Mouse (Mus musculus) forebrain, embryonic 14.5 days (tissue): Measurements from ENCODE around the gene Ablim2. TPM values are rescaled to one million over a fixed set of nuclear protein-coding genes. Genes with fewer than 3 reads are reported as not detected.
A peak's percentile ranks its signal among the peaks of the same experiment; 100 is the strongest.

Source experiments
- ATAC-seq: fragments of 200-750 bp; cut with Nextera tagmentation; 2 replicates; pipeline ENCODE4 v1.8.0; 2017; ENCODE audit warnings: mild to moderate bottlenecking, moderate library complexity
- DNase-seq: peaks from one replicate; pipeline ENCODE4 v3.0.0-alpha.2; 2015; ENCODE audit warnings: low spot score
- H3K27ac ChIP-seq: fragments of 300-500 bp; sonication (generic); 2 replicates; pipeline ENCODE4 v1.5.1; 2014; ENCODE audit warnings: low read depth, mild to moderate bottlenecking, control low read depth, low read length, moderate library complexity
- H3K27me3 ChIP-seq: fragments of 300-500 bp; sonication (generic); replicated peaks from 2 replicates; pipeline ENCODE4 v1.6.1; 2014; ENCODE audit warnings: low read length, control low read depth, mixed read lengths; ENCODE audit not compliant: control insufficient read depth, insufficient read depth
- H3K36me3 ChIP-seq: fragments of 300-500 bp; sonication (generic); 2 replicates; pipeline ENCODE4 v1.6.1; 2014; ENCODE audit warnings: low read length, control low read depth; ENCODE audit not compliant: control insufficient read depth, insufficient read depth
- H3K4me1 ChIP-seq: fragments of 300-500 bp; sonication (generic); 2 replicates; pipeline ENCODE4 v1.6.1; 2014; ENCODE audit warnings: antibody characterized with exemption, low read length, control low read depth; ENCODE audit not compliant: control insufficient read depth, insufficient read depth
- H3K4me2 ChIP-seq: fragments of 300-500 bp; sonication (generic); 2 replicates; pipeline ENCODE4 v1.6.1; 2014; ENCODE audit warnings: mild to moderate bottlenecking, control low read depth, low read length
- H3K4me3 ChIP-seq: fragments of 300-500 bp; sonication (generic); 2 replicates; pipeline ENCODE4 v1.5.1; 2014; ENCODE audit warnings: low read depth, low read length, control low read depth
- H3K9ac ChIP-seq: fragments of 300-500 bp; sonication (generic); 2 replicates; pipeline ENCODE4 v1.6.1; 2014; ENCODE audit warnings: mild to moderate bottlenecking, low read length, control low read depth, moderate library complexity
- H3K9me3 ChIP-seq: fragments of 300-500 bp; sonication (generic); replicated peaks from 2 replicates; pipeline ENCODE4 v1.6.1; 2016; ENCODE audit warnings: low read length, control low read depth, mixed read lengths; ENCODE audit not compliant: control insufficient read depth
- WGBS: fragments of 180-500 bp; shearing (Covaris S2); extraction: QIAGEN DNeasy Blood & Tissue Kit; methylation state at CpG from one replicate; pipeline ENCODE4 v1.1.7; 2014; 5-methylcytosine and 5-hydroxymethylcytosine counted together
- polyA plus RNA-seq: library from polyadenylated mRNA; unstranded; fragments of >200 nt; fragmentation: Nextera tagmentation; extraction: Ambion mirVana; gene quantifications from 2 replicates; pipeline ENCODE4 v1.2.1, GENCODE M21; 2014

Ablim2 gene
- polyA plus RNA-seq, 1 experiment from 2014 or later, result 4.7 TPM

GRCm38 (mm10) chr5:35788719-35789118 is 31.0 kb downstream of the Ablim2 start:
- H3K4me2 ChIP-seq, result no peak overlapping the region
- no peak overlapping the region for H3K27ac ChIP-seq
- WGBS, result 86% methylated on average over 6 of the region's 6 CpGs
- H3K4me1 ChIP-seq, result no peaks in the 10 kb centered on the region
- no peaks in the 10 kb centered on the region for H3K36me3 ChIP-seq
- ATAC-seq, result no peak
- no peak overlapping the region for H3K9ac ChIP-seq
- H3K9me3 ChIP-seq, result no peaks in the 10 kb centered on the region
- no peaks in the 10 kb centered on the region for H3K27me3 ChIP-seq
- DNase-seq, result no peak
- no peak overlapping the region for H3K4me3 ChIP-seq

DNA sequence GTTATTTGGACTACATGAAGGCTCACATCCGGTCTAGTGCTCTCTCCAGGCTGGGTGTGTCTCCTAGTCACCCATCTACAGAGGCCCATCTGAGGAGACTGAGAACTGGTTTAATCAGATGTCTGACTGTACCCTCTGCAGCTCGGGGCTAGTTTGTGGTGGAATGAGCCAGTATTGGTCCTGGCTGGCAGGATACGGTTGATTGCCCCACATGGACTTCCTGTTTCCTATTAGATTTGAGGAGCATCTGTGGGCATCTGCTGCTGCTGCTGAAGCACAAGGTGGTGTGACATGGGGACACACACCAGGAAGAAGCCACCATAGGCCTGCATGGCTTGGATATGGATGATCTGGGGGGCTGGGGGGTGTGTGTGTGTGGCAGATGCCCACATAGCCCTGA is 32.0 kb downstream of the Ablim2 start:
- WGBS, result 88% methylated on average over 3 of the region's 3 CpGs
- no peak overlapping the region for H3K4me3 ChIP-seq
- H3K9ac ChIP-seq, result no peak overlapping the region
- H3K4me1 ChIP-seq, result no peaks in the 10 kb centered on the region
- ATAC-seq (no peak), DNase-seq (no peak)
- H3K36me3 ChIP-seq, result no peaks in the 10 kb centered on the region
- no peak overlapping the region for H3K4me2 ChIP-seq
- no peaks in the 10 kb centered on the region for H3K9me3 ChIP-seq
- H3K27ac ChIP-seq, result no peak overlapping the region
- H3K27me3 ChIP-seq, result no peaks in the 10 kb centered on the region

GRCm38 (mm10) chr5:35790387-35791065 is 32.8 kb downstream of the Ablim2 start:
- Histone ChIP-seq H3K36me3 (no peaks in the 10 kb centered on the region), H3K27me3 (no peaks in the 10 kb centered on the region), H3K4me2 (no peak overlapping the region), H3K4me1 (no peaks in the 10 kb centered on the region), H3K27ac (no peak overlapping the region), H3K4me3 (no peak overlapping the region), H3K9me3 (no peaks in the 10 kb centered on the region), H3K9ac (no peak overlapping the region)
- ATAC-seq (no peak), DNase-seq (no peak)
- WGBS, result 40% methylated on average over 10 of the region's 10 CpGs

DNA sequence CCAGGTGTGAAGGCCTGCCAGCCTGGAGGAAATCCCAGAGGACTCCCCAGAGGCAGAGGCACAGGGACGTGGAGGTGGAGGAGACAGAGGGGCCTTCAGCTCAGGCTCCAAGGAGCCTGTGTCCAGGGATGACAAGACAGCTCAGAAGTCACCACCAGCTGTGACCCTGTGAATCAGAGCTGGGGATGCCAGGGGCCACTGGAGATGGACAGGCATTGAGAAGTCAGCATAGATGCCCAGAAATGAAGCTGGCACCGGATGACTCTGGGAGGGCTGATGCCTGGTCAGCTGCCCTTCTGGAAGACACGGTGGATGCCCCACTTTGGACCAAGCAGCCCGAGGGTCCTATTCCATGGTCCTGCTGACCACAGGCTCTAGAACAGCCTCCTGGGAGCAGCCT is 36.3 kb downstream of the Ablim2 start:
- ATAC-seq, result no peak

DNA sequence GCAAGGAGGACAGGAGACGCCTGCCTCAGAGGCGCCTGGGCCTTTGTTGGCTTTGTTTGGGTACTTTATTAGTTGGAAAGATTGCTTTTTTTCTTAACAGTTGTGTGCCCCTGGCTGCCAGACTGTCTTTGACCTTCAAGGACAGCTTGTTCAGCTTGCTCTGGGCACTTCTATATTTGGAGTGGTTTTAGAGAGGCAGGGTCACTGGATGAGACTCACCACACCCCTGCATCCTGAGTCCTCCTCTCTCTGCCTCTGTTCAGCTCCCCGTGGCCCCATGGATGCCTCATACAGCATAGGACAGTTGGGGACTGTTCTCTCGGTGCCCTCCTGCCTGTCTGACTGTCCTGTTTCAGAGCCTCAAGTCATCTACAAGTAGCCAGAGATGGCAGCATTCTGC is 37.3 kb downstream of the Ablim2 start:
- WGBS, result 71% methylated on average over 4 of the region's 4 CpGs
- Histone ChIP-seq H3K9me3 (no peaks in the 10 kb centered on the region), H3K9ac (no peak overlapping the region), H3K36me3 (no peaks in the 10 kb centered on the region), H3K4me1 (no peaks in the 10 kb centered on the region), H3K4me2 (no peak overlapping the region), H3K27ac (no peak overlapping the region), H3K27me3 (no peaks in the 10 kb centered on the region), H3K4me3 (no peak overlapping the region)
- DNase-seq (no peak), ATAC-seq (no peak)

More for the DNA sequence above, 36.3 kb downstream of the Ablim2 start:
- Histone ChIP-seq H3K9ac (no peak overlapping the region), H3K9me3 (no peaks in the 10 kb centered on the region), H3K27me3 (no peaks in the 10 kb centered on the region), H3K36me3 (no peaks in the 10 kb centered on the region), H3K4me3 (no peak overlapping the region), H3K4me2 (no peak overlapping the region), H3K27ac (no peak overlapping the region), H3K4me1 (no peaks in the 10 kb centered on the region)
- no peak for DNase-seq
- 82% methylated on average over 4 of the region's 4 CpGs for WGBS

- Histone ChIP-seq H3K4me3 (no peak overlapping the region), H3K4me2 (no peak overlapping the region), H3K9me3 (no peaks in the 10 kb centered on the region), H3K4me1 (no peaks in the 10 kb centered on the region), H3K36me3 (no peaks in the 10 kb centered on the region), H3K27me3 (no peaks in the 10 kb centered on the region), H3K27ac (no peak overlapping the region), H3K9ac (no peak overlapping the region)
- DNase-seq (peak; percentile 69), ATAC-seq (peak; percentile 72; the same call in 1 of the 2 replicates)
- WGBS, result 68% methylated on average over 7 of the region's 7 CpGs
These were observed 37.9 kb downstream of the Ablim2 start for GRCm38 (mm10) chr5:35795481-35796048.

DNA sequence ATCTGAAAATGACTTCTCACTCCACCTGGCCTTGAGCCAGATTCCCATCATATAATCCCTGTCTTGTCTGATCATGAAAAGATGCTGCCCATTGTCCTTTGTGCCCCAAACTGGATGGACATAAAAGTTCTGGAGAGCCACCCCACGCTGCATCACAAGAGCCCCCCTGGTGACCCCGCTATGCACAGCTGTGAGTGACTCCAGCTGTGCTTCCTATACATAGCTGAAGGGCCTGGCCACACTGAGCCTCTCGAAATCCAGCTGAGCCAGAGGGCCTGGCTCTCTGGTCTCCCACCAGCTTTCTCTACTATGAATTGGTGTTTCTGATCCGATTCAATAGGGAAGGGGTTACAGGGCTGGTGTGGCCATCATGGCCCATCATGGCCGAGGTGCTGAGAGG is 38.5 kb downstream of the Ablim2 start:
- Histone ChIP-seq H3K36me3 (no peaks in the 10 kb centered on the region), H3K4me3 (no peak overlapping the region), H3K27me3 (no peaks in the 10 kb centered on the region), H3K9ac (no peak overlapping the region), H3K4me1 (no peaks in the 10 kb centered on the region), H3K4me2 (no peak overlapping the region), H3K27ac (no peak overlapping the region), H3K9me3 (no peaks in the 10 kb centered on the region)
- WGBS, result 77% methylated on average over 5 of the region's 5 CpGs
- no peak for DNase-seq
- ATAC-seq, result no peak

DNA sequence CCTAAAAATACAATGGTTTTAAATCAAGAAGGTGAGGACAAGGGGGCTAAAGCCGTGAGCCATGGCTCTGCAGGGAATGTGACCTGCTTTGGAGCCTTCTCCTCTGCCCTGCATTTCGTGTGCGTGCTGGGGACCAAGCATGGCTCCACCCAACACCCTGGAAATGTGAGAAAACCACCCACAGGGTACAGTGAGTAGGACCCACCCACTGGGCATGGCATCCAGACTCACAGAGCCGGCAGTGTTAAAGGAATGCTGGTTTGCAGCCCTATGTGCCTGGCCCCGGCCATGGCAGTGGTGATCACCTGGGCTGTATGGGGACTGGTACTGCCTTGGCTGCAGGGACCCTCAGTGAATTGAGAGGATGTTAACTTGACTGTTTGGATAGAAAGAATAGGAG is 41.4 kb downstream of the Ablim2 start:
- H3K27me3 ChIP-seq, result no peaks in the 10 kb centered on the region
- no peak overlapping the region for H3K9ac ChIP-seq
- no peak for ATAC-seq
- H3K4me3 ChIP-seq, result no peak overlapping the region
- no peak overlapping the region for H3K4me2 ChIP-seq
- no peak for DNase-seq
- H3K9me3 ChIP-seq, result no peaks in the 10 kb centered on the region
- no peaks in the 10 kb centered on the region for H3K36me3 ChIP-seq
- no peaks in the 10 kb centered on the region for H3K4me1 ChIP-seq
- H3K27ac ChIP-seq, result no peak overlapping the region
- 52% methylated on average over 5 of the region's 5 CpGs for WGBS

- DNase-seq (no peak), ATAC-seq (no peak)
- Histone ChIP-seq H3K4me1 (no peaks in the 10 kb centered on the region), H3K9ac (no peak overlapping the region), H3K9me3 (no peaks in the 10 kb centered on the region), H3K27me3 (no peaks in the 10 kb centered on the region), H3K4me2 (no peak overlapping the region), H3K27ac (no peak overlapping the region), H3K36me3 (no peaks in the 10 kb centered on the region), H3K4me3 (no peak overlapping the region)
- 92% methylated on average over 5 of the region's 5 CpGs for WGBS
These were observed 45.7 kb downstream of the Ablim2 start for GRCm38 (mm10) chr5:35803416-35803815.
